Mouse (Mus musculus) liver, embryonic 14.5 days (tissue): ENCODE data around the gene Cux2.

Source experiments
- CTCF ChIP-seq: IDR thresholded peaks from 2 replicates; pipeline ENCODE4 v1.5.1; 2016; ENCODE audit warnings: antibody characterized with exemption, low read depth, control low read depth
- EP300 ChIP-seq: IDR thresholded peaks from 2 replicates; pipeline ENCODE4 v1.6.1; 2016; ENCODE audit warnings: antibody characterized with exemption, low read depth

GRCm38 (mm10) chr5:121853368-121854051 is 196.4 kb downstream of the Cux2 start:
- TF ChIP-seq CTCF (no peak), EP300 (no peak)
